Mouse (Mus musculus): ENCODE results near the gene Olfr1218. TPM values are rescaled to one million over a fixed set of nuclear protein-coding genes. Genes with fewer than 3 reads are reported as not detected.
"Not testable (repeated sequence)": the region's sequence is repeated elsewhere in the genome, so short reads cannot be mapped to it uniquely, and the experiment has no call there.

Olfr1218 gene
- not detected in 2 replicates for polyA plus RNA-seq (2015; fragmentation: Nextera tagmentation; extraction: Ambion mirVana)

- Histone ChIP-seq H3K9me3 (replicated peaks) (no peaks in the 10 kb centered on the region), H3K27ac (no peak within 1 kb of the TSS), H3K4me1 (no peaks in the 10 kb centered on the region), H3K27me3 (no peaks in the 10 kb centered on the region), H3K9ac (no peak within 1 kb of the TSS), H3K4me3 (replicated peaks) (no peak within 1 kb of the TSS), H3K4me2 (no peak within 1 kb of the TSS), H3K36me3 (no peaks in the 10 kb centered on the region)
- ATAC-seq (replicated peaks; ENCODE audit: low FRiP score): no peak
These were observed at the start of gene Olfr1218 for GRCm38 (mm10) chr2:89061087-89061486. Gene Olfr1218, minus strand, starts transcription at chr2:89061187.

GRCm38 (mm10) chr2:89106735-89107134 lies 45.7 kb upstream of the Olfr1218 start, which contains the start of gene Olfr1220:
Gene Olfr1220, minus strand, starts transcription at chr2:89106835.
- Histone ChIP-seq H3K36me3 (no peaks in the 10 kb centered on the region), H3K27ac (no peak within 1 kb of the TSS), H3K27me3 (no peaks in the 10 kb centered on the region), H3K9me3 (replicated peaks) (no peaks in the 10 kb centered on the region; the same call in 1 of the 2 replicates), H3K4me2 (no peak within 1 kb of the TSS), H3K4me3 (replicated peaks) (no peak within 1 kb of the TSS), H3K4me1 (no peaks in the 10 kb centered on the region), H3K9ac (no peak within 1 kb of the TSS)
- WGBS: 81% methylated on average over 3 of the region's 3 CpGs
- ATAC-seq (replicated peaks; ENCODE audit: low FRiP score): no peak

- no peaks in the 10 kb centered on the region for H3K36me3 ChIP-seq
- no peak overlapping the region for H3K27ac ChIP-seq
- no peak for ATAC-seq (replicated peaks; ENCODE audit: low FRiP score)
- H3K9ac ChIP-seq: no peak overlapping the region
- H3K27me3 ChIP-seq: no peaks in the 10 kb centered on the region
- H3K4me3 ChIP-seq (replicated peaks): no peak overlapping the region
- no peak overlapping the region for H3K4me2 ChIP-seq
- H3K9me3 ChIP-seq (replicated peaks): no peaks in the 10 kb centered on the region; the same call in 1 of the 2 replicates
- no peaks in the 10 kb centered on the region for H3K4me1 ChIP-seq
These were observed 44.7 kb upstream of the Olfr1218 start for GRCm38 (mm10) chr2:89105651-89106050.

GRCm38 (mm10) chr2:89093848-89094247 lies 32.9 kb upstream of the Olfr1218 start:
- Histone ChIP-seq H3K4me2 (no peak overlapping the region), H3K27ac (no peak overlapping the region), H3K27me3 (no peaks in the 10 kb centered on the region), H3K36me3 (no peaks in the 10 kb centered on the region), H3K9ac (no peak overlapping the region), H3K4me3 (replicated peaks) (no peak overlapping the region), H3K4me1 (no peaks in the 10 kb centered on the region), H3K9me3 (replicated peaks) (no peaks in the 10 kb centered on the region)
- ATAC-seq (replicated peaks; ENCODE audit: low FRiP score): no peak
- 100% methylated on average over 1 of the region's 1 CpGs for WGBS

- no peak for ATAC-seq (replicated peaks; ENCODE audit: low FRiP score)
- H3K4me2 ChIP-seq: no peak within 1 kb of the TSS
These were observed 22.4 kb upstream of the Olfr1218 start, which contains the start of gene Olfr1219 for GRCm38 (mm10) chr2:89083413-89083812. Gene Olfr1219, minus strand, starts transcription at chr2:89083513.

GRCm38 (mm10) chr2:89081487-89081886 lies 20.5 kb upstream of the Olfr1218 start:
- no peaks in the 10 kb centered on the region for H3K36me3 ChIP-seq
- H3K9ac ChIP-seq: no peak overlapping the region
- no peak overlapping the region for H3K27ac ChIP-seq
- no peak for ATAC-seq (replicated peaks; ENCODE audit: low FRiP score)
- no peak overlapping the region for H3K4me3 ChIP-seq (replicated peaks)
- no peaks in the 10 kb centered on the region for H3K4me1 ChIP-seq
- no peak overlapping the region for H3K4me2 ChIP-seq
- H3K27me3 ChIP-seq: no peaks in the 10 kb centered on the region
- H3K9me3 ChIP-seq (replicated peaks): no peaks in the 10 kb centered on the region

More at GRCm38 (mm10) chr2:89083413-89083812, 22.4 kb upstream of the Olfr1218 start, which contains the start of gene Olfr1219:
- H3K9me3 ChIP-seq (replicated peaks): no peaks in the 10 kb centered on the region
- H3K4me1 ChIP-seq: no peaks in the 10 kb centered on the region
- H3K27ac ChIP-seq: no peak within 1 kb of the TSS
- H3K36me3 ChIP-seq: no peaks in the 10 kb centered on the region
- H3K4me3 ChIP-seq (replicated peaks): no peak within 1 kb of the TSS
- H3K9ac ChIP-seq: no peak within 1 kb of the TSS
- no peaks in the 10 kb centered on the region for H3K27me3 ChIP-seq
- 73% methylated on average over 1 of the region's 1 CpGs for WGBS

- H3K27ac ChIP-seq: no peak within 1 kb of the TSS
- no peaks in the 10 kb centered on the region for H3K4me1 ChIP-seq
- no peak within 1 kb of the TSS for H3K9ac ChIP-seq
- 80% methylated on average over 2 of the region's 2 CpGs for WGBS
- no peaks in the 10 kb centered on the region for H3K27me3 ChIP-seq
- H3K36me3 ChIP-seq: no peaks in the 10 kb centered on the region
- ATAC-seq (replicated peaks; ENCODE audit: low FRiP score): no peak
- H3K4me2 ChIP-seq: no peak within 1 kb of the TSS
- H3K4me3 ChIP-seq (replicated peaks): no peak within 1 kb of the TSS
- H3K9me3 ChIP-seq (replicated peaks): no peaks in the 10 kb centered on the region
These were observed 29.0 kb downstream of the Olfr1218 start, which contains the start of gene Olfr1217 for GRCm38 (mm10) chr2:89031965-89032364. Gene Olfr1217, minus strand, starts transcription at chr2:89032065.

- H3K4me2 ChIP-seq; H3K4me1 ChIP-seq; H3K27ac ChIP-seq; H3K36me3 ChIP-seq; H3K4me3 ChIP-seq (replicated peaks); ATAC-seq (replicated peaks; ENCODE audit: low FRiP score); H3K27me3 ChIP-seq; H3K9ac ChIP-seq; H3K9me3 ChIP-seq (replicated peaks): not testable (repeated sequence)
- WGBS: 69% methylated on average over 3 of the region's 3 CpGs
These were observed 39.6 kb downstream of the Olfr1218 start for GRCm38 (mm10) chr2:89021436-89021835.

GRCm38 (mm10) chr2:89018240-89018639 lies 42.7 kb downstream of the Olfr1218 start, which contains the start of gene Olfr1216:
Gene Olfr1216, minus strand, starts transcription at chr2:89018340.
- Histone ChIP-seq H3K27me3 (no peaks in the 10 kb centered on the region), H3K4me1 (no peaks in the 10 kb centered on the region), H3K9ac (no peak within 1 kb of the TSS), H3K4me3 (replicated peaks) (no peak within 1 kb of the TSS), H3K27ac (no peak within 1 kb of the TSS), H3K36me3 (no peaks in the 10 kb centered on the region), H3K4me2 (no peak within 1 kb of the TSS), H3K9me3 (replicated peaks) (no peaks in the 10 kb centered on the region)
- WGBS: 87% methylated on average over 1 of the region's 1 CpGs
- ATAC-seq (replicated peaks; ENCODE audit: low FRiP score): no peak

GRCm38 (mm10) chr2:89006873-89007272 lies 54.1 kb downstream of the Olfr1218 start, which contains the start of gene Olfr1215:
Gene Olfr1215, minus strand, starts transcription at chr2:89006973.
- Histone ChIP-seq H3K4me1 (no peaks in the 10 kb centered on the region), H3K36me3 (no peaks in the 10 kb centered on the region), H3K4me2 (no peak within 1 kb of the TSS), H3K9ac (no peak within 1 kb of the TSS), H3K27ac (no peak within 1 kb of the TSS), H3K27me3 (no peaks in the 10 kb centered on the region), H3K9me3 (replicated peaks) (no peaks in the 10 kb centered on the region), H3K4me3 (replicated peaks) (no peak within 1 kb of the TSS)
- no peak for ATAC-seq (replicated peaks; ENCODE audit: low FRiP score)
- 69% methylated on average over 2 of the region's 2 CpGs for WGBS

Other genes starting within 250 kb of the Olfr1218 start
- not detected in 2 replicates for gene Olfr1202, start 246.7 kb downstream of the Olfr1218 start, polyA plus RNA-seq (2015; fragmentation: Nextera tagmentation; extraction: Ambion mirVana)
- not detected in 2 replicates for gene Olfr1205, start 231.4 kb downstream of the Olfr1218 start, polyA plus RNA-seq (2015; fragmentation: Nextera tagmentation; extraction: Ambion mirVana)
- not detected in 2 replicates for gene Olfr1204, start 211.9 kb downstream of the Olfr1218 start, polyA plus RNA-seq (2015; fragmentation: Nextera tagmentation; extraction: Ambion mirVana)
- not detected in 2 replicates for gene Olfr1206, start 198.0 kb downstream of the Olfr1218 start, polyA plus RNA-seq (2015; fragmentation: Nextera tagmentation; extraction: Ambion mirVana)
- gene Olfr1208, start 158.9 kb downstream of the Olfr1218 start, polyA plus RNA-seq (2015; fragmentation: Nextera tagmentation; extraction: Ambion mirVana): not detected in 2 replicates
- not detected in 2 replicates for gene Olfr1209, start 146.0 kb downstream of the Olfr1218 start, polyA plus RNA-seq (2015; fragmentation: Nextera tagmentation; extraction: Ambion mirVana)
- gene Olfr1211, start 123.1 kb downstream of the Olfr1218 start, polyA plus RNA-seq (2015; fragmentation: Nextera tagmentation; extraction: Ambion mirVana): not detected in 2 replicates
- not detected in 2 replicates for gene Olfr1212, start 107.2 kb downstream of the Olfr1218 start, polyA plus RNA-seq (2015; fragmentation: Nextera tagmentation; extraction: Ambion mirVana)
- not detected in 2 replicates for gene Gm13762, start 80.9 kb downstream of the Olfr1218 start, polyA plus RNA-seq (2015; fragmentation: Nextera tagmentation; extraction: Ambion mirVana)
- gene Olfr1214, start 68.5 kb downstream of the Olfr1218 start, polyA plus RNA-seq (2015; fragmentation: Nextera tagmentation; extraction: Ambion mirVana): not detected in 2 replicates
- gene Olfr1215, start 54.2 kb downstream of the Olfr1218 start, polyA plus RNA-seq (2015; fragmentation: Nextera tagmentation; extraction: Ambion mirVana): not detected in 2 replicates
- gene Olfr1216, start 42.8 kb downstream of the Olfr1218 start, polyA plus RNA-seq (2015; fragmentation: Nextera tagmentation; extraction: Ambion mirVana): not detected in 2 replicates
- not detected in 2 replicates for gene Olfr1217, start 29.1 kb downstream of the Olfr1218 start, polyA plus RNA-seq (2015; fragmentation: Nextera tagmentation; extraction: Ambion mirVana)
- gene Olfr1219, start 22.3 kb upstream of the Olfr1218 start, polyA plus RNA-seq (2015; fragmentation: Nextera tagmentation; extraction: Ambion mirVana): not detected in 2 replicates
- not detected in 2 replicates for gene Olfr1220, start 45.6 kb upstream of the Olfr1218 start, polyA plus RNA-seq (2015; fragmentation: Nextera tagmentation; extraction: Ambion mirVana)
- not detected in 2 replicates for gene Olfr1221, start 56.1 kb upstream of the Olfr1218 start, polyA plus RNA-seq (2015; fragmentation: Nextera tagmentation; extraction: Ambion mirVana)
- not detected in 2 replicates for gene Olfr1222, start 71.9 kb upstream of the Olfr1218 start, polyA plus RNA-seq (2015; fragmentation: Nextera tagmentation; extraction: Ambion mirVana)
- gene Olfr1223, start 90.4 kb upstream of the Olfr1218 start, polyA plus RNA-seq (2015; fragmentation: Nextera tagmentation; extraction: Ambion mirVana): not detected in 2 replicates
- gene Olfr1224-ps1, start 102.9 kb upstream of the Olfr1218 start, polyA plus RNA-seq (2015; fragmentation: Nextera tagmentation; extraction: Ambion mirVana): not detected in 2 replicates
- gene Olfr1225, start 113.5 kb upstream of the Olfr1218 start, polyA plus RNA-seq (2015; fragmentation: Nextera tagmentation; extraction: Ambion mirVana): not detected in 2 replicates
- gene Olfr1226, start 138.9 kb upstream of the Olfr1218 start, polyA plus RNA-seq (2015; fragmentation: Nextera tagmentation; extraction: Ambion mirVana): not detected in 2 replicates
- not detected in 2 replicates for gene Olfr1228, start 192.9 kb upstream of the Olfr1218 start, polyA plus RNA-seq (2015; fragmentation: Nextera tagmentation; extraction: Ambion mirVana)
- not detected in 2 replicates for gene Olfr1229, start 226.8 kb upstream of the Olfr1218 start, polyA plus RNA-seq (2015; fragmentation: Nextera tagmentation; extraction: Ambion mirVana)
- not detected in 2 replicates for gene Olfr1230, start 236.1 kb upstream of the Olfr1218 start, polyA plus RNA-seq (2015; fragmentation: Nextera tagmentation; extraction: Ambion mirVana)
- not detected in 2 replicates for gene Olfr1231, start 245.9 kb upstream of the Olfr1218 start, polyA plus RNA-seq (2015; fragmentation: Nextera tagmentation; extraction: Ambion mirVana)

All from kidney, embryonic 15.5 days (tissue).